Mouse (Mus musculus) heart, embryonic 13.5 days (tissue): ENCODE data around the gene Pparg. TPM values are rescaled to one million over a fixed set of nuclear protein-coding genes. Genes with fewer than 3 reads are reported as not detected.

ENCODE experiments used
- ATAC-seq: fragments of 200-750 bp; cut with Nextera tagmentation; 2 replicates; pipeline ENCODE4 v1.8.0; 2017; ENCODE audit warnings: moderate TSS enrichment; ENCODE audit not compliant: insufficient number of reproducible peaks, low FRiP score, low TSS enrichment; ENCODE audit errors: extremely low read depth
- H3K27ac ChIP-seq: fragments of 300-500 bp; sonication (generic); replicated peaks from 2 replicates; pipeline ENCODE4 v1.5.1; 2015; ENCODE audit warnings: moderate library complexity, mild to moderate bottlenecking, inconsistent platforms
- H3K27me3 ChIP-seq: fragments of 300-500 bp; sonication (generic); replicated peaks from 2 replicates; pipeline ENCODE4 v1.6.1; 2015; ENCODE audit warnings: mild to moderate bottlenecking, inconsistent platforms
- H3K36me3 ChIP-seq: fragments of 300-500 bp; sonication (generic); 2 replicates; pipeline ENCODE4 v1.6.1; 2015; ENCODE audit warnings: mild to moderate bottlenecking, inconsistent platforms
- H3K4me1 ChIP-seq: fragments of 300-500 bp; sonication (generic); 2 replicates; pipeline ENCODE4 v1.6.1; 2015; ENCODE audit warnings: inconsistent platforms
- H3K4me2 ChIP-seq: fragments of 300-500 bp; sonication (generic); 2 replicates; pipeline ENCODE4 v1.6.1; 2015; ENCODE audit warnings: inconsistent platforms, mild to moderate bottlenecking, moderate library complexity
- H3K4me3 ChIP-seq: fragments of 300-500 bp; sonication (generic); 2 replicates; pipeline ENCODE4 v1.5.1; 2015; ENCODE audit warnings: moderate library complexity, mild to moderate bottlenecking, inconsistent platforms
- H3K9ac ChIP-seq: fragments of 300-500 bp; sonication (generic); 2 replicates; pipeline ENCODE4 v1.6.1; 2015; ENCODE audit warnings: inconsistent platforms, mild to moderate bottlenecking, moderate library complexity
- H3K9me3 ChIP-seq: fragments of 300-500 bp; sonication (generic); 2 replicates; pipeline ENCODE4 v1.6.1; 2016; ENCODE audit warnings: inconsistent platforms
- WGBS: fragments of 180-500 bp; shearing (Covaris S2); methylation state at CpG from one replicate; pipeline ENCODE4 v1.1.7; 2015; ENCODE audit warnings: mixed read lengths; 5-methylcytosine and 5-hydroxymethylcytosine counted together
- polyA plus RNA-seq: library from polyadenylated mRNA; unstranded; fragments of >200 nt; fragmentation: Nextera tagmentation; extraction: Ambion mirVana; gene quantifications from 2 replicates; pipeline ENCODE4 v1.2.1, GENCODE M21; 2015

Pparg gene
- polyA plus RNA-seq, 1 experiment from 2014 or later, result 1.0 TPM

GRCm38 (mm10) chr6:115421665-115422064, 60.9 kb downstream of the Pparg start:
- no peaks in the 10 kb centered on the region for H3K9me3 ChIP-seq
- H3K27me3 ChIP-seq, result no peaks in the 10 kb centered on the region; the same call in 1 of the 2 replicates
- no peak overlapping the region for H3K4me2 ChIP-seq
- WGBS, result 68% methylated on average over 4 of the region's 4 CpGs
- ATAC-seq, result no peak
- H3K36me3 ChIP-seq, result no peaks in the 10 kb centered on the region
- no peak overlapping the region for H3K9ac ChIP-seq
- no peak overlapping the region for H3K4me3 ChIP-seq
- H3K4me1 ChIP-seq, result no peaks in the 10 kb centered on the region
- no peak overlapping the region for H3K27ac ChIP-seq

DNA sequence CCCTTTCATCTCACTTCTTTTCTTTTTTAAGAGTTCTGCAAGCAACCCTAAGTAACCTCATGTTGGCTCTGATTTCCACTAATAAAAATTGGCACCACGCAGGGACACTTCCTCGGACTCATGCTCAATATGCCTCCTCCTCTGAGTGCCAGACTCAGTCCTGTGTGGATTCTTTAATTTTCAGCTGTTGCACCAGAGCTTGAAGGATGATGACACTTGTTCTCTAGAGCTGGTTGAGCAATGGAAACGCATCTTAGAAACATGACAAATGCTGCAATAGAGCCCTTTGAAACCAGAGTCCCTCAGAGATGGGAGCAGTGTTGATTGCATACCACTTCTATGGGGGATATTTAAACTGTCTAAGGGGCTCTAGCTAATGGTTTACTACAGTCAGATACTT, 63.7 kb downstream of the Pparg start:
- Histone ChIP-seq H3K4me1 (no peaks in the 10 kb centered on the region), H3K27me3 (no peaks in the 10 kb centered on the region; the same call in 1 of the 2 replicates), H3K36me3 (no peaks in the 10 kb centered on the region), H3K9ac (no peak overlapping the region), H3K4me2 (no peak overlapping the region), H3K27ac (no peak overlapping the region), H3K4me3 (no peak overlapping the region), H3K9me3 (no peaks in the 10 kb centered on the region)
- 68% methylated on average over 3 of the region's 3 CpGs for WGBS
- ATAC-seq, result no peak

DNA sequence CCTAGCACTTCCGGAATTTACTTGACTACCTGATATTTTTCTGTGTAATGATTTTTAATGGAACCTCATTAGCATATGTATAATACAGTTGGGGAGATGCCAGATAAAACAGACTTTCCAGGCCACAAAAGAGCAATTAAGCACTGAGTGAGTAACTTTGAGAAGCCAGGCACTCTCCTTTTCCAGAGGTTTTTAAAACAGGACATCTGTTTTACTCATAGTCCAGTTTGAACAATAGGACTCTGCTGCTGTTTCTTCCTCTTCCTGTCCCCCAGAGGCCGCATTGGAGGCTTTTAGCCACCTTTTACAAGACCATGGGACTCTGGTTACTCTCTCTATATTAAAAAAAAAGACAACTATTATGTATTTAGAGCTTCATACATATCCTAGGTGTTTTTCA, 72.0 kb downstream of the Pparg start:
- Histone ChIP-seq H3K4me1 (no peaks in the 10 kb centered on the region), H3K27me3 (no peaks in the 10 kb centered on the region), H3K4me3 (no peak overlapping the region), H3K9me3 (no peaks in the 10 kb centered on the region), H3K36me3 (no peaks in the 10 kb centered on the region), H3K9ac (no peak overlapping the region), H3K27ac (no peak overlapping the region), H3K4me2 (no peak overlapping the region)
- ATAC-seq, result no peak
- WGBS, result 55% methylated on average over 2 of the region's 2 CpGs

GRCm38 (mm10) chr6:115434054-115434453, 73.3 kb downstream of the Pparg start:
- Histone ChIP-seq H3K4me3 (no peak overlapping the region), H3K36me3 (no peaks in the 10 kb centered on the region), H3K27me3 (no peaks in the 10 kb centered on the region), H3K9me3 (no peaks in the 10 kb centered on the region), H3K4me1 (no peaks in the 10 kb centered on the region), H3K27ac (no peak overlapping the region), H3K9ac (no peak overlapping the region), H3K4me2 (no peak overlapping the region)
- WGBS, result 68% methylated on average over 1 of the region's 1 CpGs
- ATAC-seq, result no peak

DNA sequence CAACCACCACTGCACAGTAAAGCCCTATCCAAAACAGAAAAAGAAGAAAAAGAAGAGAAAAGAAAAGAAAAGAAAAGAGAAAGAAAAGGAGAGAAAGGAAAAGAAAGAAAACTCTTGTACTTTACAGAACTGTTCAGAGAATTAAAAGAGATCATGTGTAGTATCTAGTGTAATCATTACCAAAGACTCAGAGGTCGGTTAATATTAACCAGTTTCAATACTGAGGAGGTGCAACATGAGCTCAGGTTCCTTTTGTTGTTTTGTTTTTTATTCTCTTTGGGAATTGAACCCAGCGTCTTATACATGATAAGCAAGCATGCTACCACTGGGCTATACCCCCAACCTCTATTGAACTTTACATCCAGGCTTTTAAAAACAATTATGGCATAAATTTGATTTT, 74.1 kb downstream of the Pparg start:
- Histone ChIP-seq H3K9me3 (no peaks in the 10 kb centered on the region), H3K4me1 (no peaks in the 10 kb centered on the region), H3K9ac (no peak overlapping the region), H3K4me3 (no peak overlapping the region), H3K4me2 (no peak overlapping the region), H3K27ac (no peak overlapping the region), H3K36me3 (no peaks in the 10 kb centered on the region), H3K27me3 (no peaks in the 10 kb centered on the region)
- no peak for ATAC-seq
- WGBS, result 60% methylated on average over 2 of the region's 2 CpGs

DNA sequence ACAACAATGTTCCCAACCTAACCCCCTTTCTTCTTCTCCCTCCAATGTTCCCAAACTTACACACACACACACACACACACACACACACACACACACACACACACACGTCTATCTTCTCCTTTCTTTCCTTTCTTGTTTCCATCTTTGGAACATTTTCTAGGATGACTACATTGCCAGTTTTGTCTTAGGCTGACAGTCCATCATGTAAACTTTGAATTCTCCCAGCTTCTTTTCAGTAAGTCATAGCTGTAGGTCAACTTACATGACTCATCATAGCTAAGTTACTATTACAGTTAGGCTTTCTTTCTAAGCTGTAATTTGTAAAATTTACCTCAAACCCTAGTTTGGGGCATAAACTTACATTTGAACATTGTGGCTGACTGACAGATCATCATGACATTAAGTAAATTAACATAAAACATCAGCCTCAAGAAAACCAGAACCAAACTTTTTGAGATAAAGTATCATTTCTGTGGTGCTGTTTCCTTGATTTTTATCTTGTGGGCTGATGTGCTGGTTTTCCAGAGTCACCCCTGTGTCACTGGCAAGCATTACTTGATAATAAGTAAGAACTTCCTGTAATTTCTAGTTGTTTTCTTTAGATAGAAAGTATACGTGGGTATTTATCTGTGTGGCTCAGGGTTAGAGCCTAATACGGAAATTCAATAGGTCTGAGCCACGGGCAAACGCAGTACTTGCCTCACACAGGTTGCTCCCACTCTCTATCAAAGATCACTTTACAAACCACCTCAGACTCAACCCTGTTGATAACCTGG, 79.7 kb downstream of the Pparg start:
- H3K9ac ChIP-seq, result no peak overlapping the region
- no peak overlapping the region for H3K4me3 ChIP-seq
- H3K4me2 ChIP-seq, result no peak overlapping the region
- H3K27me3 ChIP-seq, result no peaks in the 10 kb centered on the region
- no peak for ATAC-seq
- H3K36me3 ChIP-seq, result no peaks in the 10 kb centered on the region
- H3K4me1 ChIP-seq, result no peaks in the 10 kb centered on the region
- WGBS, result 52% methylated on average over 5 of the region's 5 CpGs
- no peaks in the 10 kb centered on the region for H3K9me3 ChIP-seq
- H3K27ac ChIP-seq, result no peak overlapping the region

DNA sequence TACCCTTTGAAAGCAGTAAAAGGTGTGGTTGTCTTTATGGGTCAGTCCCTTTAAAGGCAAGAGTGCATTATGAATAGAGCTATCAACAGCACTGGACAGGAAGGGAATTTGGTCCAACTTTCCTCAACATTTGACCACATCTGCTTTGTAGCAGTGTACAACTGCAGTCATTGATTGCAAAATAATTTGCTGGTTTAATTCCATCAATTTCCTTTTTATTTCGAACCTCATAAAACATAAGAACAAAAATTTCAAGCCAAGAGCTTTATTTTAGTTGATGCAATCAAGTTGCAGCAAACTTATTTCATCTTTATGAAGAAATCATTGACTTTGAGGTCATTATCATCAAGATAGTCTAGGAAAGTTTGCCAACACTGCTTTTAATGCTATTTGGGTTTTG, 91.8 kb downstream of the Pparg start:
- Histone ChIP-seq H3K4me2 (no peak overlapping the region), H3K9me3 (no peaks in the 10 kb centered on the region), H3K4me1 (no peaks in the 10 kb centered on the region), H3K36me3 (no peaks in the 10 kb centered on the region), H3K27me3 (no peaks in the 10 kb centered on the region), H3K27ac (no peak overlapping the region), H3K4me3 (no peak overlapping the region), H3K9ac (no peak overlapping the region)
- no peak for ATAC-seq
- 54% methylated on average over 1 of the region's 1 CpGs for WGBS

GRCm38 (mm10) chr6:115462743-115463337, 102.1 kb downstream of the Pparg start:
- Histone ChIP-seq H3K36me3 (no peaks in the 10 kb centered on the region), H3K4me1 (peaks cover 8% of the 10 kb centered on the region; the same call in 1 of the 2 replicates), H3K9me3 (0 out of 2 replicates have a peak, but pooled peaks cover 2% of the 10 kb centered on the region), H3K9ac (no peak overlapping the region), H3K27ac (no peak overlapping the region), H3K4me2 (peak overlapping the region; percentile 16; the same call in 1 of the 2 replicates), H3K4me3 (no peak overlapping the region), H3K27me3 (no peaks in the 10 kb centered on the region)
- 50% methylated on average over 16 of the region's 16 CpGs for WGBS
- ATAC-seq, result no peak

- Histone ChIP-seq H3K4me3 (no peak overlapping the region), H3K4me2 (peak overlapping the region; percentile 16; the same call in 1 of the 2 replicates), H3K9me3 (0 out of 2 replicates have a peak, but pooled peaks cover 2% of the 10 kb centered on the region), H3K4me1 (peaks cover 8% of the 10 kb centered on the region; the same call in 1 of the 2 replicates), H3K27ac (no peak overlapping the region), H3K9ac (no peak overlapping the region), H3K36me3 (no peaks in the 10 kb centered on the region), H3K27me3 (no peaks in the 10 kb centered on the region)
- no peak for ATAC-seq
- 63% methylated on average over 2 of the region's 2 CpGs for whole genome bisulfite sequencing
Observed at GRCm38 (mm10) chr6:115463338-115463737, 102.6 kb downstream of the Pparg start.

DNA sequence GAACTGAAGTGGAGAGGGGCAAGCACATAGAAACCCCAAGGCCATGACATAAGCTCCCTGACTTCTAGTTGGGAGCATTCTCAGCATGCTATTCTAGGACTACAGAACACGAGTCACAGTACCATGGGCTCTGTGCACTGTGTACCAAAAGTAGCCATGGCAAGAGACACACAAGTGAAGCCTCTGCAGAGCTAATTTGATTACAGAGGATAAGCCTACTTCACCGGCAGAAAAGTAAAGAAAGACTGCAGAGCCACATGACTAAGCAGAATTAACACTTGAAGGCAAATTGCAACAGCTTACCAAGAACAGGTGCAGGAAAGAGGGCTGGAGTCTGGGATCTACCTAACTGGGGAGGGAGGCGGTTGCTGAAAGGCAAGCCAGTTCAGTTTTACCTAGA, 103.9 kb downstream of the Pparg start:
- Histone ChIP-seq H3K9ac (no peak overlapping the region), H3K9me3 (no peaks in the 10 kb centered on the region), H3K27me3 (no peaks in the 10 kb centered on the region), H3K4me1 (peaks cover 9% of the 10 kb centered on the region; the same call in 1 of the 2 replicates), H3K27ac (no peak overlapping the region), H3K4me3 (no peak overlapping the region), H3K36me3 (no peaks in the 10 kb centered on the region), H3K4me2 (no peak overlapping the region)
- ATAC-seq, result no peak
- 42% methylated on average over 3 of the region's 3 CpGs for WGBS

GRCm38 (mm10) chr6:115465463-115465862, 104.7 kb downstream of the Pparg start:
- no peaks in the 10 kb centered on the region for H3K9me3 ChIP-seq
- no peak overlapping the region for H3K9ac ChIP-seq
- 78% methylated on average over 2 of the region's 2 CpGs for WGBS
- H3K4me3 ChIP-seq, result no peak overlapping the region
- H3K27ac ChIP-seq, result no peak overlapping the region
- H3K4me1 ChIP-seq, result peaks cover 16% of the 10 kb centered on the region; the same call in 1 of the 2 replicates
- H3K36me3 ChIP-seq, result no peaks in the 10 kb centered on the region
- no peaks in the 10 kb centered on the region for H3K27me3 ChIP-seq
- ATAC-seq, result no peak
- no peak overlapping the region for H3K4me2 ChIP-seq

DNA sequence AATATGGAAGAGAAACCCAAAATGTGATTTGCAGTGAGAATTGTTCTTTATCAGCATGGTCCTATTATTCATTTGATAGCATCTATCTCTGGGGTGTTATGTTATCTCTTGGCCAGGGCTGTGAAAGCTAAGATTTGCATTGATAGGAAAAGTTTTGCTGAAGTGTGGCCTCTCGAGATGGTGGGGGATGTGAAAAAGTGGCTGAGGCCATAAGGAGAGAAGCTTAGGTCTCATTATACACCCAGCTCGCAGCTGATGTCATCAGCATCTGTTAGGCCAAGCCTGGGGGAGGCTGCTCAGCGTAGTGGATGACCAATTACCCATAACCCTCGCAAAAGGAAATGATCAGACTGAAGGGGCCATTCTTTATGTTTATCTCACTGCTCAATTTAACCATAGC, 105.1 kb downstream of the Pparg start:
- Histone ChIP-seq H3K9ac (no peak overlapping the region), H3K27me3 (no peaks in the 10 kb centered on the region), H3K9me3 (no peaks in the 10 kb centered on the region), H3K36me3 (no peaks in the 10 kb centered on the region), H3K4me2 (no peak overlapping the region), H3K27ac (no peak overlapping the region), H3K4me3 (no peak overlapping the region), H3K4me1 (peaks cover 16% of the 10 kb centered on the region; the same call in 1 of the 2 replicates)
- 25% methylated on average over 4 of the region's 4 CpGs for WGBS
- no peak for ATAC-seq
